Mouse (Mus musculus): ENCODE results near the gene BC004004. TPM values are rescaled to one million over a fixed set of nuclear protein-coding genes. Genes with fewer than 3 reads are reported as not detected.

The BC004004 gene
- polyA plus RNA-seq, 1 experiment = 120 TPM

GRCm38 (mm10) chr17:29342010-29342910, 73.7 kb downstream of the BC004004 start:
- Histone ChIP-seq H3K27me3 (ENCODE audit: control insufficient read depth, insufficient read depth, insufficient read length) (no peaks in the 10 kb centered on the region), H3K4me2 (ENCODE audit: low read depth) (peak overlapping the region; percentile 84), H3K4me3 (no peak overlapping the region)

GRCm38 (mm10) chr17:29343241-29343640, 74.7 kb downstream of the BC004004 start:
- no peak for TF ChIP-seq TCF12 (IDR thresholded peaks at IDR 0.05; ENCODE audit: insufficient read depth, poor library complexity, severe bottlenecking)
- TF ChIP-seq TCF3 (IDR thresholded peaks at IDR 0.05; ENCODE audit: insufficient read length, low read depth) = no peak
- TF ChIP-seq POLR2A (IDR thresholded peaks at IDR 0.05; ENCODE audit: insufficient read length, low read depth) = peak; percentile 5
- H3K79me2 ChIP-seq (ENCODE audit: control insufficient read depth, insufficient read depth) = peaks cover 43% of the 10 kb centered on the region
- H3K36me3 ChIP-seq (ENCODE audit: control insufficient read depth, insufficient read depth) = peaks cover 15% of the 10 kb centered on the region
- no peak overlapping the region for H3ac ChIP-seq (ENCODE audit: control insufficient read depth, insufficient read length)
- no peaks in the 10 kb centered on the region for H3K27me3 ChIP-seq (ENCODE audit: control insufficient read depth, insufficient read depth, insufficient read length)
- peak overlapping the region; percentile 84 for H3K4me2 ChIP-seq (ENCODE audit: low read depth)
- H3K4me3 ChIP-seq = no peak overlapping the region

More at GRCm38 (mm10) chr17:29342010-29342910, 73.7 kb downstream of the BC004004 start:
- H3K36me3 ChIP-seq (ENCODE audit: control insufficient read depth, insufficient read depth) = peaks cover 25% of the 10 kb centered on the region
- TF ChIP-seq TCF3 (IDR thresholded peaks at IDR 0.05; ENCODE audit: insufficient read length, low read depth) (peak; percentile 71), MYOG (IDR thresholded peaks at IDR 0.05; ENCODE audit: control insufficient read depth in 1 of 3, insufficient read depth in 1 of 3, insufficient read length in 2 of 3, low read depth in 2 of 3) (peak; percentile 51 to 90 (median 53)), POLR2A (IDR thresholded peaks at IDR 0.05; ENCODE audit: insufficient read length, low read depth) (peak; percentile 36), CEBPB (IDR thresholded peaks at IDR 0.05; ENCODE audit: insufficient read depth, poor library complexity, severe bottlenecking) (no peak), REST (IDR thresholded peaks at IDR 0.05; ENCODE audit: insufficient read depth, insufficient read length) (no peak), MYOD1 (IDR thresholded peaks at IDR 0.05; ENCODE audit: control insufficient read depth in 1 of 3, insufficient read length in 2 of 3, low read depth in 2 of 3) (peak; percentile 33 to 90 (median 84)), USF1 (IDR thresholded peaks at IDR 0.05; ENCODE audit: low read depth) (no peak), MAX (IDR thresholded peaks at IDR 0.05; ENCODE audit: low read depth) (no peak), SRF (IDR thresholded peaks at IDR 0.05; ENCODE audit: control insufficient read depth, insufficient read length, low read depth) (no peak), TCF12 (IDR thresholded peaks at IDR 0.05; ENCODE audit: insufficient read depth, poor library complexity, severe bottlenecking) (peak; percentile 83), POLR2AphosphoS2 (IDR thresholded peaks at IDR 0.05; ENCODE audit: insufficient read length, low read depth) (peak; percentile 80), E2F4 (IDR thresholded peaks at IDR 0.05; ENCODE audit: insufficient read depth) (no peak)
- no peak overlapping the region for H3ac ChIP-seq (ENCODE audit: control insufficient read depth, insufficient read length)
- H3K79me2 ChIP-seq (ENCODE audit: control insufficient read depth, insufficient read depth) = peaks cover 40% of the 10 kb centered on the region

DNA sequence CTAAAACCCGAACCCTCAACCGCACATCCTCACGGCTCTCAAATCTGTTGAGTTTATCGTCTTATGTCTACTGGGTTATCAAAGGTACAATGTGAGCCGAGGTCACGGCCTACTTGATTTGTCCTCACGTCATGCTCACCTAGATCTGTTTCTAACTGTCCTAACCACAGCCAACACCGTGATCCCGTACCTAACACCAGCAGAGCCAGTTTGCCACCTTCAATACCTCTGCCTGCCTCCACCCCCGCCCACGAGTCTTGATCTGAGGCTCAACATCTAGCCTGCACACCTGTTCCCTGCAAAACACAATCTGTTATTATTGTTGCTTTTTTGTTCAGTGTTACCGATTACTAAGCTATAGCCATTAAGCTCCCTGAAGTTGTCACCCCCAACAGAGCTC, 76.7 kb downstream of the BC004004 start:
- Histone ChIP-seq H3K4me2 (ENCODE audit: low read depth) (peak overlapping the region; percentile 91), H3ac (ENCODE audit: control insufficient read depth, insufficient read length) (no peak overlapping the region), H3K36me3 (ENCODE audit: control insufficient read depth, insufficient read depth) (peaks cover 5% of the 10 kb centered on the region), H3K27me3 (ENCODE audit: control insufficient read depth, insufficient read depth, insufficient read length) (no peaks in the 10 kb centered on the region), H3K4me3 (no peak overlapping the region), H3K79me2 (ENCODE audit: control insufficient read depth, insufficient read depth) (peaks cover 43% of the 10 kb centered on the region)
- TF ChIP-seq POLR2A (IDR thresholded peaks at IDR 0.05; ENCODE audit: insufficient read length, low read depth) (no peak), CEBPB (IDR thresholded peaks at IDR 0.05; ENCODE audit: insufficient read depth, poor library complexity, severe bottlenecking) (no peak), MAX (IDR thresholded peaks at IDR 0.05; ENCODE audit: low read depth) (no peak), TCF3 (IDR thresholded peaks at IDR 0.05; ENCODE audit: insufficient read length, low read depth) (no peak), USF1 (IDR thresholded peaks at IDR 0.05; ENCODE audit: low read depth) (no peak), MYOD1 (IDR thresholded peaks at IDR 0.05; ENCODE audit: control insufficient read depth in 1 of 3, insufficient read length in 2 of 3, low read depth in 2 of 3) (no peak), SRF (IDR thresholded peaks at IDR 0.05; ENCODE audit: control insufficient read depth, insufficient read length, low read depth) (no peak), POLR2AphosphoS2 (IDR thresholded peaks at IDR 0.05; ENCODE audit: insufficient read length, low read depth) (no peak), REST (IDR thresholded peaks at IDR 0.05; ENCODE audit: insufficient read depth, insufficient read length) (no peak), E2F4 (IDR thresholded peaks at IDR 0.05; ENCODE audit: insufficient read depth) (no peak), MYOG (IDR thresholded peaks at IDR 0.05; ENCODE audit: control insufficient read depth in 1 of 3, insufficient read depth in 1 of 3, insufficient read length in 2 of 3, low read depth in 2 of 3) (no peak), TCF12 (IDR thresholded peaks at IDR 0.05; ENCODE audit: insufficient read depth, poor library complexity, severe bottlenecking) (no peak)

DNA sequence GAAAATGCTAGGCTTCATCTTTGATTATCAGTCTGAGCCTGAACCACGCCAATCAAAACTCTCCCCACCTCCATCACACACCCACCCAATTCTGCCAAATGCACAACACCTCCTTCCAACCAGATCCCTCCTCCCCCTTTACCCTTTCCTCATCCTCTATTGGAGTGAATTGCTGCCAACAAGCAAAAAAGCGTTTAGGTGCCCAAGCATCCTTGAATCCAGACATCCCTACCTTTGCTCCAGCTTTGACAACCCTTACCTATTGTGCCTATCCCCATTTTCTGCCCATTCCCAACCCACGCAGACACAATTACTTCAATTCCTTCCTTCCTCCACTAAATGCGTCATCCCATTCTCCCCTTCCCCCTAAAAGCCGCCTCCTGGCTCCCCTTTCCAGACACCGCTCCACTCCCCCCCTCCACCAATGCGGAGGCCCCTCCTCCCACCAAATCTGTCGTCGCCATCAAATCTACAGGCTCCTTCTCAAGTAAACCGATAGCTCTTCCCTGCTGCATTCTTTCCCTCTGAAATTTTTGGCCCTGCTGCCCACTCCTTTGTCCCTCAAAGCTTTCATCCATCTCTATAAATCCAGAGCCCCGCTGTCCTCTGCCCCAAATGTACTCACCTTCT, 78.0 kb downstream of the BC004004 start:
- Histone ChIP-seq H3K27me3 (ENCODE audit: control insufficient read depth, insufficient read depth, insufficient read length) (no peaks in the 10 kb centered on the region), H3K4me3 (peak overlapping the region; percentile 92), H3K79me2 (ENCODE audit: control insufficient read depth, insufficient read depth) (peaks cover 43% of the 10 kb centered on the region), H3ac (ENCODE audit: control insufficient read depth, insufficient read length) (peak overlapping the region; percentile 86), H3K36me3 (ENCODE audit: control insufficient read depth, insufficient read depth) (peaks cover 5% of the 10 kb centered on the region), H3K4me2 (ENCODE audit: low read depth) (peak overlapping the region; percentile 91)
- TF ChIP-seq USF1 (IDR thresholded peaks at IDR 0.05; ENCODE audit: low read depth) (no peak), TCF3 (IDR thresholded peaks at IDR 0.05; ENCODE audit: insufficient read length, low read depth) (no peak), POLR2A (IDR thresholded peaks at IDR 0.05; ENCODE audit: insufficient read length, low read depth) (no peak), POLR2AphosphoS2 (IDR thresholded peaks at IDR 0.05; ENCODE audit: insufficient read length, low read depth) (no peak), MYOD1 (IDR thresholded peaks at IDR 0.05; ENCODE audit: control insufficient read depth in 1 of 3, insufficient read length in 2 of 3, low read depth in 2 of 3) (no peak), TCF12 (IDR thresholded peaks at IDR 0.05; ENCODE audit: insufficient read depth, poor library complexity, severe bottlenecking) (no peak), E2F4 (IDR thresholded peaks at IDR 0.05; ENCODE audit: insufficient read depth) (no peak), SRF (IDR thresholded peaks at IDR 0.05; ENCODE audit: control insufficient read depth, insufficient read length, low read depth) (no peak), MAX (IDR thresholded peaks at IDR 0.05; ENCODE audit: low read depth) (no peak), REST (IDR thresholded peaks at IDR 0.05; ENCODE audit: insufficient read depth, insufficient read length) (no peak), CEBPB (IDR thresholded peaks at IDR 0.05; ENCODE audit: insufficient read depth, poor library complexity, severe bottlenecking) (no peak), MYOG (IDR thresholded peaks at IDR 0.05; ENCODE audit: control insufficient read depth in 1 of 3, insufficient read depth in 1 of 3, insufficient read length in 2 of 3, low read depth in 2 of 3) (no peak)
